Mouse (Mus musculus): ENCODE measurements around the gene Dlg4. TPM values are rescaled to one million over a fixed set of nuclear protein-coding genes. Genes with fewer than 3 reads are reported as not detected.

Dlg4 gene
- polyA plus RNA-seq, 1 experiment from 2014 or later: 2.7 TPM

DNA sequence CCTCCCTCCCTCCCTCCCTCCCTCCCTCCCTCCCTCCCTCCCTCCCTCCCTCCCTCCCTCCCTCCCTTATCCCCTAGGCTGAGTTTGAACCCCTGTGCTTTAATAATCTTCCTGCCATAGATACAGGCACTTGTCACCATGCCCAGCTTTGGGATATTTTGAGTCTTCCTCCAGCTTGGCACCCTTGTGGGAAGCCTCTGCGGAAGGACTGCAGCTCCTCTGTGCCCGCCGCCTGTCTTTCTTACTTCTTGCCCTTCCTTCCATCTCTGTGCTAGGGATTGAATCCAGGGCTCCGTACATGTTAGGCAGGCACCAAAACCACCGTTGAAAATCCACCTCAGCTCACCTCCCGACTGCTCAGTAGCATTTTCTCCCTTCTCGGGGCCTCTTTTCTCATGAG is 23.4 kb downstream of the Dlg4 start:
- no peak overlapping the region for H3K4me2 ChIP-seq
- ATAC-seq: no peak
- 70% methylated on average over 7 of the region's 7 CpGs for WGBS (ENCODE audit: insufficient replicate concordance)

DNA sequence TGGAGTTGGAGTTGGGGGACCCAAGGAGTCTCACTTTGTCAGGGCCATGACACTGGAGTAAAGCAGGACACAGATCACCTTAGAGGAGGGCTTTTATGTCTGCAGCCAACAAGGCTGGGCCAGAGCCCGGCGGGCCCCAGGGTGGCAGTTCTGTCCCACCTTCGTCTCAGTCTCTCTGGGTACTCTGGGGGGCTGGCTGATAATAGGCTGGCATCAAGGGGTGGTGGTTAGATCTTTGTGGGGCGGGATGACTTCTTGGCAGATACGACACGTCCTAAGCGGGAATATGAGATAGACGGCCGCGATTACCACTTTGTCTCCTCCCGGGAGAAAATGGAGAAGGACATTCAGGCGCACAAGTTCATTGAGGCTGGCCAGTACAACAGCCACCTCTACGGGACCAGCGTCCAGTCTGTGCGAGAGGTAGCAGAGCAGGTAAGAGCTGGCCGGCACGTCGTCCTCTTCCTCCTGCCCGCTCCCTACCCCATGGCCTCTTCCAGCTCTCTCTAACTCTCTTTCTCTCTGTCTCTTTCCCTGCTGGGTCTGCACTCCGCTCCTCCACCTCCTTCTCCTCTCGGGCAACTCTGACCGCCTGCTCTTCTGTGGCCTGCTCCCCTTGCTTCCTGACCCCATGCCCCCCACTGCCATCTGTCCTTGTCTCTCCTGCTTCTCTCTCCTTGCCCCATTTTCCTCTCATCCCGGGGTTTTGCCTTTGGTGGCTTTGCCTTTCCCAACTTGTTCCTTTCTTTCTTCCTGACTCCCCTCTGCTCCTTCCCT is 25.8 kb downstream of the Dlg4 start:
- ATAC-seq: no peak
- no peak overlapping the region for H3K9ac ChIP-seq
- peaks cover 27% of the 10 kb centered on the region for H3K36me3 ChIP-seq

More for the DNA sequence above, 23.4 kb downstream of the Dlg4 start:
- Histone ChIP-seq H3K27ac (no peak overlapping the region), H3K36me3 (peaks cover 27% of the 10 kb centered on the region), H3K9ac (no peak overlapping the region), H3K27me3 (replicated peaks) (no peaks in the 10 kb centered on the region), H3K9me3 (replicated peaks) (no peaks in the 10 kb centered on the region), H3K4me3 (no peak overlapping the region), H3K4me1 (peaks cover 4% of the 10 kb centered on the region; the same call in 1 of the 2 replicates)

GRCm38 (mm10) chr11:70043665-70044064 is 26.9 kb downstream of the Dlg4 start:
- WGBS (ENCODE audit: insufficient replicate concordance): 85% methylated on average over 7 of the region's 7 CpGs
- Histone ChIP-seq H3K9me3 (replicated peaks) (no peaks in the 10 kb centered on the region), H3K4me1 (peaks cover 4% of the 10 kb centered on the region; the same call in 1 of the 2 replicates), H3K4me3 (no peak overlapping the region), H3K27me3 (replicated peaks) (no peaks in the 10 kb centered on the region), H3K4me2 (no peak overlapping the region), H3K27ac (no peak overlapping the region), H3K36me3 (peaks cover 27% of the 10 kb centered on the region), H3K9ac (no peak overlapping the region)
- no peak for ATAC-seq

More for the DNA sequence above, 25.8 kb downstream of the Dlg4 start:
- Histone ChIP-seq H3K27ac (no peak overlapping the region), H3K9me3 (replicated peaks) (no peaks in the 10 kb centered on the region), H3K27me3 (replicated peaks) (no peaks in the 10 kb centered on the region), H3K4me2 (no peak overlapping the region), H3K4me3 (no peak overlapping the region), H3K4me1 (peaks cover 4% of the 10 kb centered on the region; the same call in 1 of the 2 replicates)
- 84% methylated on average over 23 of the region's 23 CpGs for WGBS (ENCODE audit: insufficient replicate concordance)

GRCm38 (mm10) chr11:70045435-70045834 is 28.7 kb downstream of the Dlg4 start:
- H3K4me3 ChIP-seq: no peak overlapping the region
- 60% methylated on average over 9 of the region's 9 CpGs for WGBS (ENCODE audit: insufficient replicate concordance)
- H3K27ac ChIP-seq: no peak overlapping the region
- H3K36me3 ChIP-seq: peaks cover 21% of the 10 kb centered on the region
- no peaks in the 10 kb centered on the region for H3K27me3 ChIP-seq (replicated peaks)
- H3K4me1 ChIP-seq: peaks cover 1% of the 10 kb centered on the region; the same call in 1 of the 2 replicates
- H3K9me3 ChIP-seq (replicated peaks): no peaks in the 10 kb centered on the region
- H3K4me2 ChIP-seq: no peak overlapping the region
- ATAC-seq: no peak
- no peak overlapping the region; the same call in 1 of the 2 replicates for H3K9ac ChIP-seq

- Histone ChIP-seq H3K4me2 (no peak overlapping the region), H3K9ac (no peak overlapping the region), H3K9me3 (replicated peaks) (no peaks in the 10 kb centered on the region), H3K4me3 (no peak overlapping the region), H3K36me3 (peaks cover 4% of the 10 kb centered on the region; the same call in 1 of the 2 replicates), H3K27me3 (replicated peaks) (peaks cover 3% of the 10 kb centered on the region; the same call in 1 of the 2 replicates), H3K4me1 (no peaks in the 10 kb centered on the region), H3K27ac (no peak overlapping the region)
- WGBS (ENCODE audit: insufficient replicate concordance): 73% methylated on average over 6 of the region's 6 CpGs
- no peak for ATAC-seq
Measured at GRCm38 (mm10) chr11:70049366-70049765, 32.6 kb downstream of the Dlg4 start.

DNA sequence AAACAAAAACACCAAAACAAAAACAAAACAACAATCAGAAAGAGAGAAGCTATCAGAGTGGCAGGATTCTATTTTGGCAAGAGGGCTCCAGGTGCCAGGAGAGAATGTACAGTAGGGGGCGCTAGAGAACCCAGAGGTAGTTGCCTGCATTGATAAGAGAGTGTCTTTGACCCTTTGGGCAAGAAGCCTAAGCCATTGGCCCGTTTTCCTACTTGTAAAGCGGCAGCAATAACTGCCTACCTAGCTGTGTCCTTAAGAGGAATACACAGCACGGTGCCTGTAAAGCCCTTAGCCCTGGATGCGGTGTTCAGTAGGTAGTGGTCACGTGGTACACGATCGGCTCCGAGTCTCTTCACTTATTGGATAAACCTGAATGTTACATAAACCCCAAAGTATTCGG is 33.1 kb downstream of the Dlg4 start:
- Histone ChIP-seq H3K9ac (no peak overlapping the region), H3K27ac (no peak overlapping the region), H3K36me3 (peaks cover 2% of the 10 kb centered on the region; the same call in 1 of the 2 replicates), H3K4me3 (no peak overlapping the region), H3K9me3 (replicated peaks) (no peaks in the 10 kb centered on the region), H3K27me3 (replicated peaks) (peaks cover 3% of the 10 kb centered on the region; the same call in 1 of the 2 replicates), H3K4me2 (no peak overlapping the region), H3K4me1 (no peaks in the 10 kb centered on the region)
- WGBS (ENCODE audit: insufficient replicate concordance): 50% methylated on average over 10 of the region's 10 CpGs
- ATAC-seq: no peak

GRCm38 (mm10) chr11:70053156-70053555 is 36.4 kb downstream of the Dlg4 start:
- Histone ChIP-seq H3K36me3 (no peaks in the 10 kb centered on the region), H3K4me1 (peaks cover 9% of the 10 kb centered on the region), H3K9ac (no peak overlapping the region), H3K4me2 (no peak overlapping the region), H3K9me3 (replicated peaks) (no peaks in the 10 kb centered on the region), H3K4me3 (no peak overlapping the region), H3K27ac (no peak overlapping the region), H3K27me3 (replicated peaks) (peaks cover 19% of the 10 kb centered on the region)
- WGBS (ENCODE audit: insufficient replicate concordance): 59% methylated on average over 7 of the region's 7 CpGs
- no peak for ATAC-seq

GRCm38 (mm10) chr11:70053898-70054570 is 37.3 kb downstream of the Dlg4 start, which contains the start of gene Asgr1:
Gene Asgr1 (plus strand): TSS chr11:70054085.
- Histone ChIP-seq H3K27me3 (replicated peaks) (peaks cover 19% of the 10 kb centered on the region), H3K4me3 (no peak within 1 kb of the TSS), H3K4me1 (peaks cover 9% of the 10 kb centered on the region), H3K4me2 (no peak within 1 kb of the TSS), H3K9ac (no peak within 1 kb of the TSS), H3K27ac (no peak within 1 kb of the TSS), H3K9me3 (replicated peaks) (no peaks in the 10 kb centered on the region), H3K36me3 (no peaks in the 10 kb centered on the region)
- 70% methylated on average over 10 of the region's 10 CpGs for WGBS (ENCODE audit: insufficient replicate concordance)
- peak; percentile 43 for ATAC-seq

DNA sequence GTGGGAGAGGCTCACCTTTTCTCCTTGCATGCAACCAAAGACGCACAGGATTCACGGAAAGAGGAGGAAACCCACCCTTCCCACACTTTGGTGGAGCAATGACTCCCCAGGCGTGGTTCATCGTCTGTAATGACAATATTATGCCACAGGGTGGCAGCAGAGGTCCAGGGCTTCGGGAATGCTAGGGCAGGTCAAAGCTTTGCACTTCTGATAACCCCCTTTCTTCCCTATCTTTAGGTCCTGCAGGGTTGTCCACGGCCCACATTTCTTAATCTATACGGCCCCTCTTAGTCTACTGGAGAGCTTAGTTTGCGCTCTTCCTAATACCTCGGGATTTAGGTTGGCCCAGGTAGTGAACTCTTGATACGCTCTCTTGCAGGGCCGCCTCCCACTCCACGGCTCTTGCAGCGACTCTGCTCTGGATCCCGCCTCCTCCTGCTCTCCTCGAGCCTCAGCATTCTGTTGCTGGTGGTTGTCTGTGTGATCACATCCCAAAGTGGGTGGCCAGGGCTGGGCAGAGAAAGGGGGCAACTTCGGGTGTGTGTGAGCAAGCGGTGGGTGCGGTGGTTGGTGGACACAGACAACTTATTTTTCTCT is 39.0 kb downstream of the Dlg4 start:
- Histone ChIP-seq H3K4me1 (peaks cover 9% of the 10 kb centered on the region), H3K27me3 (replicated peaks) (peaks cover 19% of the 10 kb centered on the region), H3K4me2 (peak overlapping the region; percentile 20), H3K36me3 (no peaks in the 10 kb centered on the region), H3K27ac (no peak overlapping the region), H3K4me3 (no peak overlapping the region), H3K9ac (no peak overlapping the region), H3K9me3 (replicated peaks) (no peaks in the 10 kb centered on the region)
- 26% methylated on average over 18 of the region's 18 CpGs for WGBS (ENCODE audit: insufficient replicate concordance)
- peak; percentile 60 for ATAC-seq

DNA sequence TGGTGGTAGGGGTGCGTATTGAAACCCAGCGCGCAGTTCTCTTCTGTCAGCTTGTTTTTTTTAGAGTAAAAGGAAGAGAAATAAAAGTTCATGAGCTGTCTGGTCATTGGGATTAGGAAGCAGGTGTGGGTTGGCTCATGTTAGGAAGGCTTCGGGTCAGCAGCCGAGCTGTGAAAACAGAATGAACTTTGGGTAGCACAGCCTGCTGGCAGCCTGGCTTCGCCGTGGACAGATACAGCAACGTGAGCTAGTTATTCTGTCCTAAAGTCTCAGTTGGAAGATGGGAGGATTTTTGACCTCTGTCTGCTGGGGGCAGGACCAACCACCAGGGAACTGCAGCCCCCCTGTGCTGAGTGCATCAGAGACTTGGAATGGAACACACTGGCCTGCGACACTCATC is 41.1 kb downstream of the Dlg4 start:
- WGBS (ENCODE audit: insufficient replicate concordance): 83% methylated on average over 9 of the region's 9 CpGs
- Histone ChIP-seq H3K4me3 (no peak overlapping the region), H3K36me3 (no peaks in the 10 kb centered on the region), H3K4me1 (peaks cover 9% of the 10 kb centered on the region), H3K9me3 (replicated peaks) (no peaks in the 10 kb centered on the region; the same call in 1 of the 2 replicates), H3K9ac (no peak overlapping the region), H3K4me2 (no peak overlapping the region), H3K27me3 (replicated peaks) (peaks cover 15% of the 10 kb centered on the region), H3K27ac (no peak overlapping the region)
- no peak for ATAC-seq

DNA sequence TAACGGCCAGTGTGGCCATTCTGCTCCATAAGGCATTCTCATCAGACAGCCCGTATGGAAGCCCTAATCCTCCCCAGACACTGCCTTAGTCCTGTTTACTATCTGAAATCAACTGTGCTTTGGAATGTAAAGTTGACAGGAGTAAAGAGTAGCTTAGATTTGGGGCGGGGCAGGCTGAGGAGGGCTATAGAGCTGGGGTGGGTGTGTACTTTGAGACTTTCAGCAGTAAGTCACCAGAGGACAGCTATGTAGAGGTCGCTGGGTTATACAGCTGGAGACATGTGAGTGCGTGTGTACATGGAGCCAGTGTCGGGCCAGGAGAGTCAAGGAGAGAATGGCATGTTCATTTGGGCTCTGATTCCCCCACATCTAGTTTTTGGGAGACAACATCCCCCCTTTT is 43.2 kb downstream of the Dlg4 start:
- H3K4me2 ChIP-seq: no peak overlapping the region
- no peak for ATAC-seq
- H3K9ac ChIP-seq: no peak overlapping the region
- H3K27me3 ChIP-seq (replicated peaks): peaks cover 15% of the 10 kb centered on the region
- H3K27ac ChIP-seq: no peak overlapping the region
- H3K36me3 ChIP-seq: no peaks in the 10 kb centered on the region
- no peaks in the 10 kb centered on the region; the same call in 1 of the 2 replicates for H3K9me3 ChIP-seq (replicated peaks)
- peaks cover 9% of the 10 kb centered on the region for H3K4me1 ChIP-seq
- H3K4me3 ChIP-seq: no peak overlapping the region
- 44% methylated on average over 6 of the region's 6 CpGs for WGBS (ENCODE audit: insufficient replicate concordance)

DNA sequence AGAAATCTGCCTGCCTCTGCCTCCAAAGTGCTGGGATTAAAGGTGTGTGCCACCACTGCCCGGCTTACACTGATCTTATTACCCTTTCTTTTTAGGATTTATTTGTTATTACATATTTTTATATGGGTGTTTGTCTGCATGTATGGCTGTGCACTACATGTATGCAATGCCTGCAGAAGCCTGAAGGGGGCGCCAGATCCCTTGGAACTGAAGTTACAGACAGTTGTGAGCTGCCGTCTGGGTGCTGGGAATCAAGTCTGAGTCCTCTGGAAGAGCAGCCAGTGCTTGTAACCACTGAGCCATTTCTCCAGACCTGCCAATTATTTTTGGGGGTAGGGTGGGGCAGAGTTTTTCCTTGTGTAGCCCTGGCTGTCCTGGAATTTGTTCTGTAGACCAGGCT is 46.3 kb downstream of the Dlg4 start:
- Histone ChIP-seq H3K4me1 (no peaks in the 10 kb centered on the region), H3K9ac (no peak overlapping the region), H3K4me3 (no peak overlapping the region), H3K9me3 (replicated peaks) (no peaks in the 10 kb centered on the region; the same call in 1 of the 2 replicates), H3K27ac (no peak overlapping the region), H3K36me3 (no peaks in the 10 kb centered on the region), H3K27me3 (replicated peaks) (no peaks in the 10 kb centered on the region), H3K4me2 (no peak overlapping the region)
- 50% methylated on average over 3 of the region's 3 CpGs for WGBS (ENCODE audit: insufficient replicate concordance)
- ATAC-seq: no peak
